Mouse (Mus musculus) liver, embryonic 14.5 days (tissue): ENCODE results near the gene AC129217.1. TPM values are rescaled to one million over a fixed set of nuclear protein-coding genes. Genes with fewer than 3 reads are reported as not detected.

ENCODE experiments used
- ATAC-seq: fragments of 200-750 bp; cut with Nextera tagmentation; 2 replicates; pipeline ENCODE4 v1.8.0; 2017; ENCODE audit warnings: moderate number of reproducible peaks, mild to moderate bottlenecking, moderate library complexity; ENCODE audit not compliant: insufficient read depth
- DNase-seq, 3 experiments: peaks; one replicate each; pipeline ENCODE4 v3.0.0-alpha.2; 2012 to 2013; ENCODE audit warnings: low read depth in 3 of 3, low spot score in 3 of 3
- H3K27ac ChIP-seq: fragments of 300-500 bp; sonication (generic); 2 replicates; pipeline ENCODE4 v1.5.1; 2014; ENCODE audit warnings: moderate library complexity, mild to moderate bottlenecking, control low read depth, inconsistent platforms
- H3K27me3 ChIP-seq: fragments of 300-500 bp; sonication (generic); 2 replicates; pipeline ENCODE4 v1.6.1; 2014; ENCODE audit warnings: mild to moderate bottlenecking, low read length, moderate library complexity; ENCODE audit not compliant: control insufficient read depth, insufficient read depth
- H3K36me3 ChIP-seq: fragments of 300-500 bp; sonication (generic); replicated peaks from 2 replicates; pipeline ENCODE4 v1.6.1; 2014; ENCODE audit warnings: low read depth; ENCODE audit not compliant: control insufficient read depth, insufficient read depth
- H3K4me1 ChIP-seq, 2 experiments: fragments of 200-500 bp in 1 of 2; fragments of 300-500 bp in 1 of 2; sonication (generic) in 1 of 2; replicated peaks; 2 replicates each; pipeline ENCODE4 v1.6.1; 2012 to 2014; ENCODE audit warnings: antibody characterized with exemption in 1 of 2, inconsistent platforms in 1 of 2, low read length in 1 of 2; ENCODE audit not compliant: control insufficient read depth in 2 of 2, insufficient read depth in 2 of 2
- H3K4me2 ChIP-seq: fragments of 300-500 bp; sonication (generic); 2 replicates; pipeline ENCODE4 v1.6.1; 2014; ENCODE audit warnings: low read depth, mild to moderate bottlenecking, control low read depth, moderate library complexity
- H3K4me3 ChIP-seq, 2 experiments: fragments of 200-500 bp in 1 of 2; fragments of 300-500 bp in 1 of 2; sonication (generic) in 1 of 2; 2 replicates each; pipeline ENCODE4 v1.5.1; 2012 to 2014; ENCODE audit warnings: low read depth in 2 of 2, low read length in 2 of 2, mild to moderate bottlenecking in 2 of 2, control low read depth in 1 of 2, inconsistent platforms in 1 of 2, moderate library complexity in 1 of 2; ENCODE audit not compliant: insufficient read depth in 1 of 2
- H3K9ac ChIP-seq: fragments of 300-500 bp; sonication (generic); replicated peaks from 2 replicates; pipeline ENCODE4 v1.6.1; 2014; ENCODE audit warnings: mild to moderate bottlenecking, control low read depth, moderate library complexity
- H3K9me3 ChIP-seq: fragments of 300-500 bp; sonication (generic); 2 replicates; pipeline ENCODE4 v1.6.1; 2016; ENCODE audit warnings: low read length, mixed read lengths; ENCODE audit not compliant: control insufficient read depth
- CTCF ChIP-seq: IDR thresholded peaks from 2 replicates; pipeline ENCODE4 v1.5.1; 2016; ENCODE audit warnings: antibody characterized with exemption, low read depth, control low read depth
- EP300 ChIP-seq: IDR thresholded peaks from 2 replicates; pipeline ENCODE4 v1.6.1; 2016; ENCODE audit warnings: antibody characterized with exemption, low read depth
- WGBS: fragments of 180-500 bp; shearing (Covaris S2); extraction: QIAGEN DNeasy Blood & Tissue Kit; methylation state at CpG from one replicate; pipeline ENCODE4 v1.1.7; 2014; ENCODE audit not compliant: insufficient replicate concordance; 5-methylcytosine and 5-hydroxymethylcytosine counted together
- polyA plus RNA-seq, 2 experiments: library from polyadenylated mRNA; depleted of rRNA in 1 of 2; stranded (reverse) in 1 of 2; unstranded in 1 of 2; fragments of >200 nt; fragmentation: Nextera tagmentation in 1 of 2; extraction: Ambion mirVana in 1 of 2; gene quantifications; 2 replicates each; pipeline versions ENCODE4 v1.2.1 to v1.2.3; 2012 to 2014

AC129217.1 gene
- 1.3 TPM in 1 of 2 replicates, not detected in the other for polyA plus RNA-seq (2012; rRNA removed)
- not detected in 2 replicates for polyA plus RNA-seq (2014; fragmentation: Nextera tagmentation; extraction: Ambion mirVana)

- H3K27me3 ChIP-seq: no peaks in the 10 kb centered on the region
- ATAC-seq (no peak), DNase-seq (no peak)
- H3K9me3 ChIP-seq: no peaks in the 10 kb centered on the region
- 62% methylated on average over 8 of the region's 8 CpGs for WGBS
- peaks cover 100% of the 10 kb centered on the region for H3K36me3 ChIP-seq
- TF ChIP-seq EP300: no peak
- no peak for TF ChIP-seq CTCF
- H3K4me3 ChIP-seq: no peak within 1 kb of the TSS
- no peaks in the 10 kb centered on the region for H3K4me1 ChIP-seq
- no peak within 1 kb of the TSS; the same call in 1 of the 2 replicates for H3K4me2 ChIP-seq
- H3K9ac ChIP-seq: no peak within 1 kb of the TSS
- H3K27ac ChIP-seq: no peak within 1 kb of the TSS
These were observed at the start of gene AC129217.1 for GRCm38 (mm10) chr19:8829660-8830059. Gene AC129217.1, plus strand, starts transcription at chr19:8829773.

GRCm38 (mm10) chr19:8786008-8786781 is 43.4 kb upstream of the AC129217.1 start, which contains the start of gene Taf6l:
Gene Taf6l, minus strand, starts transcription at chr19:8786417.
- Histone ChIP-seq H3K4me3 (peak within 1 kb of the TSS; percentile 79 to 80), H3K27me3 (no peaks in the 10 kb centered on the region), H3K4me2 (peak within 1 kb of the TSS; percentile 84), H3K4me1 (peaks cover 8% of the 10 kb centered on the region in 2 experiments), H3K9ac (peak within 1 kb of the TSS; percentile 85), H3K36me3 (no peaks in the 10 kb centered on the region), H3K27ac (peak within 1 kb of the TSS; percentile 69), H3K9me3 (no peaks in the 10 kb centered on the region)
- DNase-seq (peak; percentile 96 to 97 (median 96)), ATAC-seq (peak; percentile 99)
- under 1% methylated on average over 32 of the region's 32 CpGs for WGBS
- TF ChIP-seq CTCF (peak; percentile 51), EP300 (no peak)

GRCm38 (mm10) chr19:8788521-8788920 is 41.1 kb upstream of the AC129217.1 start:
- H3K4me2 ChIP-seq: no peak overlapping the region
- no peak overlapping the region for H3K9ac ChIP-seq
- no peak for TF ChIP-seq CTCF
- no peak for TF ChIP-seq EP300
- 46% methylated on average over 3 of the region's 3 CpGs for WGBS
- H3K27ac ChIP-seq: no peak overlapping the region
- H3K36me3 ChIP-seq: peaks cover 9% of the 10 kb centered on the region
- H3K27me3 ChIP-seq: no peaks in the 10 kb centered on the region
- H3K4me1 ChIP-seq: peaks cover 8% of the 10 kb centered on the region in 2 experiments
- no peak for DNase-seq
- no peak for ATAC-seq
- H3K4me3 ChIP-seq: no peak overlapping the region
- no peaks in the 10 kb centered on the region for H3K9me3 ChIP-seq

- Histone ChIP-seq H3K9ac (no peak overlapping the region), H3K4me2 (no peak overlapping the region), H3K27ac (no peak overlapping the region), H3K36me3 (peaks cover 16% of the 10 kb centered on the region), H3K9me3 (no peaks in the 10 kb centered on the region), H3K4me3 (no peak overlapping the region), H3K4me1 (peaks cover 8% of the 10 kb centered on the region in 2 experiments), H3K27me3 (no peaks in the 10 kb centered on the region)
- DNase-seq (no peak), ATAC-seq (no peak)
- WGBS: 69% methylated on average over 1 of the region's 1 CpGs
- no peak for TF ChIP-seq EP300
- TF ChIP-seq CTCF: no peak
These were observed 40.4 kb upstream of the AC129217.1 start for GRCm38 (mm10) chr19:8789171-8789570.

DNA sequence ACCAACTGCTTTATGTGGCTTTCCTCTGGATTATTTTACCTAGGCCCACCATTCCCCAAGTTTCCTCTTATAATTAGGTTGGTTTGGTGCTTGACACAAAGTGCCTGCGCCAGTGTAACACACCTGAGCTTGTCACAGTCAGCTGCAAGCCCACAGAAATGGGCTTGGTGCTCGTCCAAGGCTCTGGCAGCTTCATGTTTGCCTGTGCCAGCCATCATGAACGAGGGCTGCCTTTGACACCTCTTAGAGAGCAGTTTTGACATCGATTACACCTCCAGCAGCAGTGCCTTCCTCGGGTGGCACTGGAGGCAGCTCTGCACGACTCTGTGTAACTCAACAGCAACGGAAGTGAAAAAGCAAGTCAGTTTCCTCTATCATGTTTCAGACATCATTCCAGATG is 39.4 kb upstream of the AC129217.1 start:
- no peak for ATAC-seq
- Histone ChIP-seq H3K9me3 (no peaks in the 10 kb centered on the region), H3K4me3 (no peak overlapping the region), H3K9ac (no peak overlapping the region), H3K27ac (no peak overlapping the region), H3K4me1 (peaks cover 4 to 6% of the 10 kb centered on the region in 2 experiments; a peak in 3 of 4 replicates), H3K4me2 (no peak overlapping the region), H3K27me3 (no peaks in the 10 kb centered on the region), H3K36me3 (peaks cover 24% of the 10 kb centered on the region)
- no peak for TF ChIP-seq EP300
- no peak for TF ChIP-seq CTCF
- WGBS: 60% methylated on average over 7 of the region's 7 CpGs
- no peak for DNase-seq
